Mouse (Mus musculus) megakaryocyte, embryonic 14.5 days (primary cell): ENCODE data around the gene Cspg4. TPM values are rescaled to one million over a fixed set of nuclear protein-coding genes. Genes with fewer than 3 reads are reported as not detected.

Experiments
- H3K27me3 ChIP-seq: replicated peaks from 2 replicates; pipeline ENCODE3; 2012; ENCODE audit warnings: inconsistent platforms
- H3K36me3 ChIP-seq: replicated peaks from 2 replicates; pipeline ENCODE3; 2012; ENCODE audit warnings: low read length, inconsistent platforms, mixed read lengths
- H3K4me1 ChIP-seq: 2 replicates; pipeline ENCODE4 v1.6.1; 2012; ENCODE audit warnings: inconsistent platforms
- H3K4me3 ChIP-seq: replicated peaks from 2 replicates; pipeline ENCODE3; 2012; ENCODE audit warnings: moderate library complexity, mild to moderate bottlenecking, inconsistent platforms
- H3K9me3 ChIP-seq: 2 replicates; pipeline ENCODE4 v1.6.1; 2012; ENCODE audit warnings: inconsistent platforms
- FLI1 ChIP-seq: IDR thresholded peaks from 2 replicates; pipeline ENCODE4 v1.6.1; 2012; ENCODE audit warnings: low read length, inconsistent platforms, mixed read lengths
- GATA1 ChIP-seq: IDR thresholded peaks from 3 replicates; pipeline ENCODE4 v1.6.1; 2012; ENCODE audit warnings: mixed read lengths, low read length, inconsistent platforms, borderline replicate concordance
- polyA plus RNA-seq: library from polyadenylated mRNA; stranded (reverse); fragments of >175 nt; gene quantifications from 2 replicates; pipeline ENCODE4 v1.2.3, GENCODE M21; 2012; ENCODE audit warnings: low replicate concordance; ENCODE audit not compliant: insufficient read depth

The Cspg4 gene
- polyA plus RNA-seq, 1 experiment = 0.01 TPM

- TF ChIP-seq FLI1 (no peak), GATA1 (no peak)
- Histone ChIP-seq H3K27me3 (peaks cover 96% of the 10 kb centered on the region), H3K4me1 (peaks cover 6% of the 10 kb centered on the region), H3K9me3 (0 out of 2 replicates have a peak, but pooled peaks cover 4% of the 10 kb centered on the region), H3K4me3 (no peak overlapping the region), H3K36me3 (no peaks in the 10 kb centered on the region)
These were observed 7.5 kb downstream of the Cspg4 start for GRCm38 (mm10) chr9:56872105-56872903.

GRCm38 (mm10) chr9:56873097-56873496 is 8.3 kb downstream of the Cspg4 start:
- H3K27me3 ChIP-seq = peaks cover 96% of the 10 kb centered on the region
- TF ChIP-seq GATA1 (no peak), FLI1 (no peak)
- peaks cover 6% of the 10 kb centered on the region for H3K4me1 ChIP-seq
- H3K4me3 ChIP-seq = no peak overlapping the region
- H3K36me3 ChIP-seq = no peaks in the 10 kb centered on the region
- 0 out of 2 replicates have a peak, but pooled peaks cover 4% of the 10 kb centered on the region for H3K9me3 ChIP-seq

GRCm38 (mm10) chr9:56876784-56877183 is 12.0 kb downstream of the Cspg4 start:
- H3K4me1 ChIP-seq = no peaks in the 10 kb centered on the region
- H3K36me3 ChIP-seq = no peaks in the 10 kb centered on the region
- peaks cover 96% of the 10 kb centered on the region for H3K27me3 ChIP-seq
- no peak overlapping the region for H3K4me3 ChIP-seq
- no peak for TF ChIP-seq FLI1
- TF ChIP-seq GATA1 = no peak
- 0 out of 2 replicates have a peak, but pooled peaks cover 4% of the 10 kb centered on the region for H3K9me3 ChIP-seq

- no peaks in the 10 kb centered on the region for H3K4me1 ChIP-seq
- peaks cover 96% of the 10 kb centered on the region for H3K27me3 ChIP-seq
- TF ChIP-seq GATA1 (no peak), FLI1 (no peak)
- H3K4me3 ChIP-seq = no peak overlapping the region
- no peaks in the 10 kb centered on the region for H3K36me3 ChIP-seq
- H3K9me3 ChIP-seq = 0 out of 2 replicates have a peak, but pooled peaks cover 4% of the 10 kb centered on the region
These were observed 12.5 kb downstream of the Cspg4 start for GRCm38 (mm10) chr9:56877284-56877683.

GRCm38 (mm10) chr9:56880790-56881189 is 16.0 kb downstream of the Cspg4 start:
- no peak overlapping the region for H3K4me3 ChIP-seq
- H3K4me1 ChIP-seq = no peaks in the 10 kb centered on the region
- H3K27me3 ChIP-seq = peaks cover 95% of the 10 kb centered on the region
- no peaks in the 10 kb centered on the region for H3K36me3 ChIP-seq
- no peak for TF ChIP-seq GATA1
- no peak for TF ChIP-seq FLI1
- no peaks in the 10 kb centered on the region for H3K9me3 ChIP-seq

GRCm38 (mm10) chr9:56881539-56882082 is 16.8 kb downstream of the Cspg4 start:
- no peak overlapping the region for H3K4me3 ChIP-seq
- no peaks in the 10 kb centered on the region for H3K9me3 ChIP-seq
- no peaks in the 10 kb centered on the region for H3K36me3 ChIP-seq
- H3K27me3 ChIP-seq = peaks cover 95% of the 10 kb centered on the region
- H3K4me1 ChIP-seq = no peaks in the 10 kb centered on the region
- TF ChIP-seq GATA1 (no peak), FLI1 (no peak)

- Histone ChIP-seq H3K9me3 (no peaks in the 10 kb centered on the region), H3K27me3 (peaks cover 96% of the 10 kb centered on the region), H3K4me1 (no peaks in the 10 kb centered on the region), H3K36me3 (no peaks in the 10 kb centered on the region), H3K4me3 (no peak overlapping the region)
- TF ChIP-seq GATA1 (no peak), FLI1 (no peak)
These were observed 17.4 kb downstream of the Cspg4 start for GRCm38 (mm10) chr9:56882283-56882682.

- Histone ChIP-seq H3K36me3 (no peaks in the 10 kb centered on the region), H3K4me3 (no peak overlapping the region), H3K27me3 (peaks cover 96% of the 10 kb centered on the region), H3K9me3 (no peaks in the 10 kb centered on the region), H3K4me1 (no peaks in the 10 kb centered on the region; the same call in 1 of the 2 replicates)
- TF ChIP-seq GATA1 = no peak
- TF ChIP-seq FLI1 = no peak
These were observed 18.0 kb downstream of the Cspg4 start for GRCm38 (mm10) chr9:56882818-56883217.

- H3K9me3 ChIP-seq = no peaks in the 10 kb centered on the region
- H3K4me3 ChIP-seq = no peak overlapping the region
- no peaks in the 10 kb centered on the region; the same call in 1 of the 2 replicates for H3K4me1 ChIP-seq
- H3K27me3 ChIP-seq = peaks cover 96% of the 10 kb centered on the region
- no peaks in the 10 kb centered on the region for H3K36me3 ChIP-seq
- TF ChIP-seq FLI1 (no peak), GATA1 (no peak)
These were observed 18.6 kb downstream of the Cspg4 start for GRCm38 (mm10) chr9:56883470-56883869.

- H3K9me3 ChIP-seq = no peaks in the 10 kb centered on the region
These were observed 19.5 kb downstream of the Cspg4 start for GRCm38 (mm10) chr9:56884328-56884727.

More at GRCm38 (mm10) chr9:56884328-56884727, 19.5 kb downstream of the Cspg4 start:
- Histone ChIP-seq H3K4me3 (no peak overlapping the region), H3K36me3 (no peaks in the 10 kb centered on the region), H3K4me1 (no peaks in the 10 kb centered on the region; the same call in 1 of the 2 replicates), H3K27me3 (peaks cover 95% of the 10 kb centered on the region)
- TF ChIP-seq GATA1 = no peak
- no peak for TF ChIP-seq FLI1
